Mouse (Mus musculus): Measurements from ENCODE around the gene Gpr179. TPM values are rescaled to one million over a fixed set of nuclear protein-coding genes. Genes with fewer than 3 reads are reported as not detected.

The Gpr179 gene
- polyA plus RNA-seq, 1 experiment from 2014 or later: not detected

- no peak for ATAC-seq (ENCODE audit: low read depth)
- Histone ChIP-seq H3K4me2 (ENCODE audit: low read depth, low read length) (peak overlapping the region; percentile 72), H3K4me3 (ENCODE audit: low read depth, low read length) (peak overlapping the region; percentile 57), H3K9me3 (replicated peaks; ENCODE audit: control insufficient read depth, low read length) (no peaks in the 10 kb centered on the region), H3K27me3 (ENCODE audit: control insufficient read depth, insufficient read depth, low read depth, low read length) (peaks cover 23% of the 10 kb centered on the region), H3K36me3 (ENCODE audit: control insufficient read depth, insufficient read depth) (no peaks in the 10 kb centered on the region), H3K4me1 (ENCODE audit: control insufficient read depth, low read depth, low read length) (peaks cover 16% of the 10 kb centered on the region), H3K27ac (ENCODE audit: low read length) (no peak overlapping the region; the same call in 1 of the 2 replicates), H3K9ac (ENCODE audit: low read depth, low read length) (peak overlapping the region; percentile 41)
- WGBS (ENCODE audit: insufficient replicate concordance): 18% methylated on average over 3 of the region's 3 CpGs
These were observed 42.9 kb downstream of the Gpr179 start for GRCm38 (mm10) chr11:97308806-97309450.

- Histone ChIP-seq H3K36me3 (ENCODE audit: control insufficient read depth, insufficient read depth) (no peaks in the 10 kb centered on the region), H3K4me3 (ENCODE audit: low read depth, low read length) (no peak overlapping the region), H3K9me3 (replicated peaks; ENCODE audit: control insufficient read depth, low read length) (no peaks in the 10 kb centered on the region), H3K4me1 (ENCODE audit: control insufficient read depth, low read depth, low read length) (peaks cover 16% of the 10 kb centered on the region), H3K27me3 (ENCODE audit: control insufficient read depth, insufficient read depth, low read depth, low read length) (peaks cover 23% of the 10 kb centered on the region), H3K4me2 (ENCODE audit: low read depth, low read length) (no peak overlapping the region), H3K27ac (ENCODE audit: low read length) (no peak overlapping the region), H3K9ac (ENCODE audit: low read depth, low read length) (no peak overlapping the region)
- 77% methylated on average over 11 of the region's 11 CpGs for WGBS (ENCODE audit: insufficient replicate concordance)
- no peak for ATAC-seq (ENCODE audit: low read depth)
These were observed 44.4 kb downstream of the Gpr179 start for GRCm38 (mm10) chr11:97307294-97308069.

- no peaks in the 10 kb centered on the region for H3K36me3 ChIP-seq (ENCODE audit: control insufficient read depth, insufficient read depth)
- no peak overlapping the region for H3K9ac ChIP-seq (ENCODE audit: low read depth, low read length)
- H3K27me3 ChIP-seq (ENCODE audit: control insufficient read depth, insufficient read depth, low read depth, low read length): peaks cover 4% of the 10 kb centered on the region
- H3K27ac ChIP-seq (ENCODE audit: low read length): no peak overlapping the region
- H3K9me3 ChIP-seq (replicated peaks; ENCODE audit: control insufficient read depth, low read length): no peaks in the 10 kb centered on the region
- no peak for ATAC-seq (ENCODE audit: low read depth)
- no peak overlapping the region for H3K4me2 ChIP-seq (ENCODE audit: low read depth, low read length)
- H3K4me1 ChIP-seq (ENCODE audit: control insufficient read depth, low read depth, low read length): peaks cover 5% of the 10 kb centered on the region
- no peak overlapping the region for H3K4me3 ChIP-seq (ENCODE audit: low read depth, low read length)
- WGBS (ENCODE audit: insufficient replicate concordance): 69% methylated on average over 5 of the region's 5 CpGs
These were observed 47.2 kb downstream of the Gpr179 start for GRCm38 (mm10) chr11:97304631-97305030.

GRCm38 (mm10) chr11:97302231-97302781, 49.6 kb downstream of the Gpr179 start:
- Histone ChIP-seq H3K9ac (ENCODE audit: low read depth, low read length) (no peak overlapping the region), H3K27ac (ENCODE audit: low read length) (no peak overlapping the region), H3K4me2 (ENCODE audit: low read depth, low read length) (no peak overlapping the region), H3K27me3 (ENCODE audit: control insufficient read depth, insufficient read depth, low read depth, low read length) (no peaks in the 10 kb centered on the region), H3K9me3 (replicated peaks; ENCODE audit: control insufficient read depth, low read length) (no peaks in the 10 kb centered on the region), H3K4me3 (ENCODE audit: low read depth, low read length) (no peak overlapping the region), H3K4me1 (ENCODE audit: control insufficient read depth, low read depth, low read length) (no peaks in the 10 kb centered on the region), H3K36me3 (ENCODE audit: control insufficient read depth, insufficient read depth) (no peaks in the 10 kb centered on the region)
- no peak for ATAC-seq (ENCODE audit: low read depth)
- WGBS (ENCODE audit: insufficient replicate concordance): 46% methylated on average over 7 of the region's 7 CpGs

GRCm38 (mm10) chr11:97301406-97301805, 50.5 kb downstream of the Gpr179 start:
- WGBS (ENCODE audit: insufficient replicate concordance): 68% methylated on average over 16 of the region's 16 CpGs
- H3K9me3 ChIP-seq (replicated peaks; ENCODE audit: control insufficient read depth, low read length): no peaks in the 10 kb centered on the region
- ATAC-seq (ENCODE audit: low read depth): no peak
- H3K27me3 ChIP-seq (ENCODE audit: control insufficient read depth, insufficient read depth, low read depth, low read length): no peaks in the 10 kb centered on the region
- H3K4me2 ChIP-seq (ENCODE audit: low read depth, low read length): no peak overlapping the region
- H3K27ac ChIP-seq (ENCODE audit: low read length): no peak overlapping the region
- no peak overlapping the region for H3K4me3 ChIP-seq (ENCODE audit: low read depth, low read length)
- no peaks in the 10 kb centered on the region for H3K36me3 ChIP-seq (ENCODE audit: control insufficient read depth, insufficient read depth)
- no peak overlapping the region for H3K9ac ChIP-seq (ENCODE audit: low read depth, low read length)
- H3K4me1 ChIP-seq (ENCODE audit: control insufficient read depth, low read depth, low read length): no peaks in the 10 kb centered on the region

- Histone ChIP-seq H3K4me3 (ENCODE audit: low read depth, low read length) (no peak overlapping the region), H3K4me2 (ENCODE audit: low read depth, low read length) (no peak overlapping the region), H3K27me3 (ENCODE audit: control insufficient read depth, insufficient read depth, low read depth, low read length) (no peaks in the 10 kb centered on the region), H3K4me1 (ENCODE audit: control insufficient read depth, low read depth, low read length) (no peaks in the 10 kb centered on the region), H3K9me3 (replicated peaks; ENCODE audit: control insufficient read depth, low read length) (no peaks in the 10 kb centered on the region), H3K9ac (ENCODE audit: low read depth, low read length) (no peak overlapping the region), H3K27ac (ENCODE audit: low read length) (no peak overlapping the region), H3K36me3 (ENCODE audit: control insufficient read depth, insufficient read depth) (no peaks in the 10 kb centered on the region)
- no peak for ATAC-seq (ENCODE audit: low read depth)
- WGBS (ENCODE audit: insufficient replicate concordance): 80% methylated on average over 2 of the region's 2 CpGs
These were observed 51.9 kb downstream of the Gpr179 start for GRCm38 (mm10) chr11:97299939-97300338.

GRCm38 (mm10) chr11:97296542-97296941, 55.3 kb downstream of the Gpr179 start:
- no peak overlapping the region for H3K4me2 ChIP-seq (ENCODE audit: low read depth, low read length)
- no peaks in the 10 kb centered on the region for H3K36me3 ChIP-seq (ENCODE audit: control insufficient read depth, insufficient read depth)
- ATAC-seq (ENCODE audit: low read depth): no peak
- H3K4me1 ChIP-seq (ENCODE audit: control insufficient read depth, low read depth, low read length): no peaks in the 10 kb centered on the region
- H3K27ac ChIP-seq (ENCODE audit: low read length): no peak overlapping the region
- no peak overlapping the region for H3K9ac ChIP-seq (ENCODE audit: low read depth, low read length)
- H3K4me3 ChIP-seq (ENCODE audit: low read depth, low read length): no peak overlapping the region
- no peaks in the 10 kb centered on the region for H3K9me3 ChIP-seq (replicated peaks; ENCODE audit: control insufficient read depth, low read length)
- WGBS (ENCODE audit: insufficient replicate concordance): 69% methylated on average over 3 of the region's 4 CpGs
- no peaks in the 10 kb centered on the region for H3K27me3 ChIP-seq (ENCODE audit: control insufficient read depth, insufficient read depth, low read depth, low read length)

- Histone ChIP-seq H3K4me1 (ENCODE audit: control insufficient read depth, low read depth, low read length) (no peaks in the 10 kb centered on the region), H3K9ac (ENCODE audit: low read depth, low read length) (no peak overlapping the region), H3K27ac (ENCODE audit: low read length) (no peak overlapping the region), H3K9me3 (replicated peaks; ENCODE audit: control insufficient read depth, low read length) (no peaks in the 10 kb centered on the region), H3K4me2 (ENCODE audit: low read depth, low read length) (no peak overlapping the region), H3K36me3 (ENCODE audit: control insufficient read depth, insufficient read depth) (no peaks in the 10 kb centered on the region), H3K27me3 (ENCODE audit: control insufficient read depth, insufficient read depth, low read depth, low read length) (no peaks in the 10 kb centered on the region), H3K4me3 (ENCODE audit: low read depth, low read length) (no peak overlapping the region)
- WGBS (ENCODE audit: insufficient replicate concordance): 76% methylated on average over 1 of the region's 1 CpGs
- no peak for ATAC-seq (ENCODE audit: low read depth)
These were observed 59.1 kb downstream of the Gpr179 start for GRCm38 (mm10) chr11:97292731-97293130.

All from liver, embryonic 16.5 days (tissue).